Mouse (Mus musculus) liver, embryonic 15.5 days (tissue): ENCODE results near the gene Txnrd2. TPM values are rescaled to one million over a fixed set of nuclear protein-coding genes. Genes with fewer than 3 reads are reported as not detected.

Experiments used
- ATAC-seq: fragments of 200-750 bp; cut with Nextera tagmentation; 2 replicates; pipeline ENCODE4 v1.8.0; 2017; ENCODE audit warnings: moderate number of reproducible peaks, mild to moderate bottlenecking, moderate library complexity; ENCODE audit not compliant: insufficient read depth
- H3K27ac ChIP-seq: fragments of 300-500 bp; sonication (generic); replicated peaks from 2 replicates; pipeline ENCODE4 v1.5.1; 2015; ENCODE audit warnings: mild to moderate bottlenecking, inconsistent platforms
- H3K27me3 ChIP-seq: fragments of 300-500 bp; sonication (generic); 2 replicates; pipeline ENCODE4 v1.6.1; 2015; ENCODE audit warnings: mild to moderate bottlenecking, inconsistent platforms
- H3K36me3 ChIP-seq: fragments of 300-500 bp; sonication (generic); replicated peaks from 2 replicates; pipeline ENCODE4 v1.6.1; 2015; ENCODE audit warnings: moderate library complexity, mild to moderate bottlenecking, inconsistent platforms
- H3K4me1 ChIP-seq: fragments of 300-500 bp; sonication (generic); replicated peaks from 2 replicates; pipeline ENCODE4 v1.6.1; 2015; ENCODE audit warnings: inconsistent platforms
- H3K4me2 ChIP-seq: fragments of 300-500 bp; sonication (generic); 2 replicates; pipeline ENCODE4 v1.6.1; 2015; ENCODE audit warnings: moderate library complexity, mild to moderate bottlenecking, inconsistent platforms
- H3K4me3 ChIP-seq: fragments of 300-500 bp; sonication (generic); replicated peaks from 2 replicates; pipeline ENCODE4 v1.5.1; 2015; ENCODE audit warnings: mild to moderate bottlenecking, inconsistent platforms
- H3K9ac ChIP-seq: fragments of 300-500 bp; sonication (generic); 2 replicates; pipeline ENCODE4 v1.6.1; 2015; ENCODE audit warnings: moderate library complexity, mild to moderate bottlenecking, inconsistent platforms
- H3K9me3 ChIP-seq: fragments of 300-500 bp; sonication (generic); replicated peaks from 2 replicates; pipeline ENCODE4 v1.6.1; 2016; ENCODE audit warnings: inconsistent platforms
- WGBS: fragments of 180-500 bp; shearing (Covaris S2); methylation state at CpG from one replicate; pipeline ENCODE4 v1.1.7; 2015; ENCODE audit warnings: mixed read lengths; ENCODE audit not compliant: insufficient replicate concordance; 5-methylcytosine and 5-hydroxymethylcytosine counted together
- polyA plus RNA-seq: library from polyadenylated mRNA; unstranded; fragments of >200 nt; fragmentation: Nextera tagmentation; extraction: Ambion mirVana; gene quantifications from 2 replicates; pipeline ENCODE4 v1.2.1, GENCODE M21; 2015

Gene Txnrd2
- 101 and 114 TPM in 2 replicates for polyA plus RNA-seq

DNA sequence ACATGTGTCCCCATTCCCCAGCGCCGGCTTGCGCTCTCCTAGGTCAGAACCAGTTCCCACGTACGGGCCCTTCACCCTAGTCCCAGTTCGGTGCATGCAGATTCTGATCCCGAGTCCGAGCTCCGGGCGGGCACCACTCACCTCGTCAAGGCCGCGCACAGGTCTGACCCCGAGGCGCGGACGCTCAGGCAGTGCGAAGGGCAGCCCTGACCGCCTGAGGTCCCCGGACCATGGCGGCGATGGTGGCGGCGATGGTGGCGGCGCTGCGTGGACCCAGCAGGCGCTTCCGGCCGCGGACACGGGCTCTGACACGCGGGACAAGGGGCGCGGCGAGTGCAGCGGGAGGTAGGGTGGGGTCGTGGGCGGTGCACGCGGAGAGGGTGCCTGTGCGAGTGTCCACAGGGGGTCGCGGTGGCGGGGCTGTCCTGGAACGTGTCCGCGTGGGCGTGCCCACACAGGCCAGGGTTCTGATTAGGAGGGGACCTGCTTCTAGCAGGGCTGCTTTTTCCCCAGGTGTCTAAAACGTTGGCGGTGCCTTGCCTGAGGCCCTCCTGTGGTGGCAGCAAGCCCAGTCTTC, at the start of gene Txnrd2:
Gene Txnrd2, plus strand, starts transcription at position 170 of the 577 bp plus-strand sequence.
- H3K4me1 ChIP-seq: peaks cover 62% of the 10 kb centered on the region
- ATAC-seq: peak; percentile 57
- H3K4me2 ChIP-seq: peak within 1 kb of the TSS; percentile 84
- no peaks in the 10 kb centered on the region for H3K27me3 ChIP-seq
- peak within 1 kb of the TSS; percentile 92 for H3K9ac ChIP-seq
- under 1% methylated on average over 52 of the region's 52 CpGs for WGBS
- no peaks in the 10 kb centered on the region for H3K9me3 ChIP-seq
- peak within 1 kb of the TSS; percentile 95 for H3K27ac ChIP-seq
- peaks cover 32% of the 10 kb centered on the region for H3K36me3 ChIP-seq
- peak within 1 kb of the TSS; percentile 89 for H3K4me3 ChIP-seq

DNA sequence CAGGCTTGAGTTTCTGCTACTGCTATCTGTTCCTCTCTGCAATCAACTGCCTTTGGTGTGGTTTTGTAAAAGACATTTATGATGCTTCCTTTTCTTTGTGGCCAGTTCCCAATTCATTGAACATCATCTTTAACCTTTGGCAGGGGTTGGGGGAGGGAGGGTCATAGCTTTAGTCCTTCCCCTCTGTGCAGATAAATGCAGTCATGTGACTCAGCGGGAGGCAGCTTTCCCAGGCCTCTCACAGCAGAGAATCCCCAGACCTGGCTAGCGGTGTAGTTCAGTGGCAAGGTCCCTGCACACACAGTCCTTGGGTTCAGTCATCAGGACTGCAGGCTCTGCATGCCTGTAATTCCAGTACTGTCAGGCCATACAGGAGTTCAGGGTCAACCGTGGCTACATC, 49.0 kb upstream of the Txnrd2 start:
- H3K27me3 ChIP-seq: no peaks in the 10 kb centered on the region
- no peak overlapping the region for H3K9ac ChIP-seq
- 24% methylated on average over 3 of the region's 3 CpGs for WGBS
- no peaks in the 10 kb centered on the region for H3K9me3 ChIP-seq
- no peak overlapping the region for H3K4me3 ChIP-seq
- 0 out of 2 replicates have a peak overlapping the region, but pooled peaks have one; percentile 33 for H3K27ac ChIP-seq
- H3K4me2 ChIP-seq: no peak overlapping the region
- H3K36me3 ChIP-seq: no peaks in the 10 kb centered on the region
- peaks cover 20% of the 10 kb centered on the region for H3K4me1 ChIP-seq
- ATAC-seq: peak; percentile 61

DNA sequence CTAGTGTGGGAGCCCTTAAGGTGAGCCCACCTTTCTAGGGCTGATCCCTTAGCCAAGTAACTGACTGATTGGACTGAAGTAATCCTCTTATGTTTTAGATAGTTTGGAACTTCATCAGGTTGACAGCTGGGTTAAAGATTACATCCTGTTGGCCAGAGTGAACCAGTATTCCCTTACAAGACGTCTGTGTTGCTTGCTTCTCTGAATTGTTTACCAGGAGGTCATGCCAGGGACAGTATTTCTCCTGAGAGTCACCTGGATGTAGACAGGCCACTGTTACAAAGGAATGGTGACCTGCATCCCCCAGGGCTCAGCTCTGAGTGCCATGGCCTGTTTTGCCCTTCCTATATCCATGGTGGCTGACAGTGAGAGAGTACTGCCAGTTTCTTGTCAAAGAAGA, 47.7 kb upstream of the Txnrd2 start:
- Histone ChIP-seq H3K27me3 (no peaks in the 10 kb centered on the region), H3K9ac (no peak overlapping the region), H3K36me3 (no peaks in the 10 kb centered on the region), H3K4me2 (no peak overlapping the region), H3K27ac (0 out of 2 replicates have a peak overlapping the region, but pooled peaks have one; percentile 11), H3K4me3 (no peak overlapping the region), H3K4me1 (peaks cover 30% of the 10 kb centered on the region), H3K9me3 (no peaks in the 10 kb centered on the region)
- no peak for ATAC-seq
- 23% methylated on average over 1 of the region's 1 CpGs for WGBS

DNA sequence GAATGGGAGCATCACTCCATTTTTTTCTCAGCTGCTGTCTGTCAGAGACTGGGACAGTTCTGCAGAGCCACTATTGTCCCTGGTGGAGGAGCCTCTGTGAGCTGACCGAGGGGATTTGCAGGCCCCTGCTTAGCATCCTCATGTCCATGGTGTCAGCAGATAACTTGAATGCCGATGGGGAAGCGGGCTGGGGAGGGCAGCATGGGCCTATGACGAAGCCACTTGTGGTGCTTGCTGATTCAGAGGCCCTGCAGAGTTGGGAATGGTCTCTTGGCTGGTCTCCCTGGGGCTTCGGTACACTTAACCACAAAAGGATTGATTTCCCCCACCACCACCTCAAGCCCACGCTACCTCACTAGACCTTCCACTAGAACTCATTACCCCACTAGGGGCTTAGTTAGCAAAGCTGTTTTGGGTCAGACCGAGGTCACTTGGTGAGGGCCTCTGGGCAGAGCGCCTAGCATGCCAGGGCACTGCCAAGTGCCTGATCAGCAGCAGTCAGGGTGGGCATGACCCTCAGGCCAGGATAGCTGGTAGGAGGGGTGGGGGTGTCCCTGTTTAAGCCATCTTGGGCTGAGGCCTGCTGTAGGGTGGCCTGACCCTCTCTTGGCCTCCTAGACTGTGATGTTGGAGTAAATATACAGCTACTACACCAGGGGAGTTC, 46.7 kb upstream of the Txnrd2 start:
- no peaks in the 10 kb centered on the region for H3K36me3 ChIP-seq
- H3K9me3 ChIP-seq: no peaks in the 10 kb centered on the region
- 70% methylated on average over 8 of the region's 8 CpGs for whole genome bisulfite sequencing
- H3K4me2 ChIP-seq: no peak overlapping the region
- H3K27ac ChIP-seq: no peak overlapping the region
- peaks cover 39% of the 10 kb centered on the region for H3K4me1 ChIP-seq
- H3K9ac ChIP-seq: no peak overlapping the region
- H3K27me3 ChIP-seq: no peaks in the 10 kb centered on the region
- no peak overlapping the region for H3K4me3 ChIP-seq
- no peak for ATAC-seq

DNA sequence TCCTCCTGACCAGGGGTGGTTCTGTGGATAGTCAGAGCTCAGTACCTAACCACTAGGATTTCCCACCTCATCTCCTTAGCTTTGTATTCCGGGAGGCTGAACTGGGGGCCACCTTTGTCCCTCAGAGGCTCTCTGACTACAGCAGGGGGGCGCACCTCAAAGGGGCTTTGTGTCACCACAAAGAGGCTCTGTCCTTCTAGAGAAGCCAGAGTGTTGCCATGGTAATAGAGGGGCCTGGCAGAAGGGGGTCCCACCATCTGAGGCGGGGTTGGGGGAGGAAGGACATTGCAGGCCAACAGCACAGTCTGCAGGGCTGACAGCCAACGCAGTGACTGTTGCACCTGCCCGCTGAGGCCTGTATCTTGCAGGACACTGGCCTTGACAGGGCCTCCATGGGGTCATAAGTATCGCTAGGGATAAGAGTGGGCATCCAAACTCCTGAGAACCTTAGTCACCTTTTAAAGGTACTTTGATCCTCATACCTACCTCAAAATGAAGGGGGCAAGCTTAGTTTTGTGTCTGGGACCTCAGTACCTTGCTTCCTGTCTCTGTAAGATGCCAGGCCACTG, 45.6 kb upstream of the Txnrd2 start:
- ATAC-seq: no peak
- no peaks in the 10 kb centered on the region for H3K9me3 ChIP-seq
- WGBS: 63% methylated on average over 6 of the region's 6 CpGs

DNA sequence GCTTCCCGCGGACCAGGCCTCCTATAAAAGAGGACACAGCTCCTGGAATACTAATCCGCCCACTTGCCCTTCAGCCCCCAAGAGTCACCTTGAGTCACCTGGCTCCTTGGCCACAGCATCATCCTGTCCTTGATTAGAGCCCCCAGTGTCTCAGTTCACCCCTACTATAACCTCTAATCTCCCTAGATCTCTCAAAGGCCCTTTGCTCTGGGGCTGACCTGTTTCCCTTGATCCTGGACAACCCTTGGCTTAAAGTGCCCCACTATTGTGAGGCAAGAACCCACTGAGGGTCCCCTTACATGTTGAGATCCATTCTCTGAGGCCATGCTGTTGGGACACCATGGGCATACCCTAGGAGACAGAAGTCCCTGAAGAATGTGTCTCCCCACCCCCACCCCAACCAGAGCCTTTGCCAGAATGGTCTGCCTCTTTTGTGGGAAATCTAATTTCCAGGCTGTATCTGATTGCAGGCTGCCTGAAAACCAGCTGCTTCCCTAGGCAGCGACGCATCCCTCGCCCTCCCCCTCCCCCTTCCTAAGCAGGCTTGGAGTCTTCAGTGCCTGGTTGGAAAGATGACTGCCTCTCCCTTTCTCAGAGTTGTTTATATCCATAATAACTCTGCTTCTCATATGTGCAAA, 44.4 kb upstream of the Txnrd2 start:
- Histone ChIP-seq H3K27me3 (no peaks in the 10 kb centered on the region), H3K36me3 (no peaks in the 10 kb centered on the region), H3K9me3 (no peaks in the 10 kb centered on the region), H3K9ac (no peak overlapping the region), H3K4me3 (no peak overlapping the region), H3K27ac (no peak overlapping the region), H3K4me2 (no peak overlapping the region), H3K4me1 (peaks cover 47% of the 10 kb centered on the region)
- 64% methylated on average over 6 of the region's 6 CpGs for WGBS
- ATAC-seq: no peak

More for the DNA sequence above, 45.6 kb upstream of the Txnrd2 start:
- Histone ChIP-seq H3K4me2 (no peak overlapping the region), H3K4me1 (peaks cover 42% of the 10 kb centered on the region), H3K4me3 (no peak overlapping the region), H3K9ac (no peak overlapping the region), H3K36me3 (no peaks in the 10 kb centered on the region), H3K27me3 (no peaks in the 10 kb centered on the region), H3K27ac (no peak overlapping the region)

DNA sequence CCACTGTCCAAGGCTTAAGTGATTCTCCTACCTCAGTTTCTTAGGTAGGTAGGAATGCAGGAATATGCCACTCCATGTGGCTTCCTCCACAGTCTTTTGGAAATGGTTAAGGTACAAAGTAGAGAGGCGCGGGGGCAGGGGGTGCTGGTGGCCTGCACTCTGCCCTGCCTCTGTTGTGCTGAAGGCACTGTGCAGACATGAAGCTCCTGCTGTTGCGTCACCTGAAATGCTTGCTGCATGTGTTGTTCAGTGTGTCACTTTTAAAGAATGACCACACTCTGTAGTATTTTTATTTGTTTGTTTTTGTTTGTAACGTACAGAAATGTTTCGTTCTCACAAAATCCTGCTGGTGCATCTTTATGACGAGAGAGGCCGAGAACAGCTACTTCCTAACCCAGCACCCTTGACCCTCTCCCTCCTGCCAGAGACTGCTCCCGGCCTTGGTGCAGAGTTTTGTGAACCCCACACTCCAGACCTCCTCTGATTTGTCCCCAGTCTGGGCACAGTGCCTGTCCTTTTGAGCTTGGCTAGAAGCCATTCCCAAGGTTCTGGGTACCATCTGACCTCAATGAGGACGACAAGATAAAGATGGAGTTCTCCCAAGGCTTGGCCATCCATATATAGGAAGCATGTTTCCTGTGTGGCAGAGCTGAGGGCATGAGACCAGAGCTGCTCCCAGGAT, 43.0 kb upstream of the Txnrd2 start:
- H3K27me3 ChIP-seq: no peaks in the 10 kb centered on the region
- no peak overlapping the region for H3K9ac ChIP-seq
- 0 out of 2 replicates have a peak overlapping the region, but pooled peaks have one; percentile 33 for H3K27ac ChIP-seq
- 0 out of 2 replicates have a peak, but pooled peaks have one; percentile 29 for ATAC-seq
- H3K4me3 ChIP-seq: no peak overlapping the region
- H3K36me3 ChIP-seq: no peaks in the 10 kb centered on the region
- H3K4me1 ChIP-seq: peaks cover 49% of the 10 kb centered on the region
- no peaks in the 10 kb centered on the region for H3K9me3 ChIP-seq
- 75% methylated on average over 9 of the region's 9 CpGs for WGBS
- H3K4me2 ChIP-seq: no peak overlapping the region

DNA sequence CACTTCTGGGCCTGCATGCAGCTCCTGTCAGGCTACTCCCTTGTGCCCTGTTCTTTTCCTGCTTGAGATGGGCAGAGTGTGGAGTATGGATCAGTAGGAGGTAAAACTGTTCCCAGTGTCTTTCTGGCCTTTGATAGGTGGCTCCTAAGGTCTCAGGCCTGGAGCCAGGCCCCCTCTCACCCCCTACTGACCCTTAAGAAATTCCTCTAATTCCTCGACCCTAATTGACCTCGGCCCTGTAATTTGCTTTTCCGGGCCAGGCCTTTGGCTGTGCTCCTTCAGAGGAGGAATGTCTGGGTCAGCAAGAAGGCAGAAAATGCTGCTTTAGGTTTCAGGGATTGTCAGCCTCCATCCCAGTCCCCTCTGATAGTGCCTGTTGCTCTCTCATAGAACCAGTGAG, 42.4 kb upstream of the Txnrd2 start:
- ATAC-seq: no peak
- Histone ChIP-seq H3K36me3 (no peaks in the 10 kb centered on the region), H3K4me3 (no peak overlapping the region), H3K9ac (no peak overlapping the region), H3K4me1 (peaks cover 54% of the 10 kb centered on the region), H3K9me3 (no peaks in the 10 kb centered on the region), H3K27me3 (no peaks in the 10 kb centered on the region), H3K4me2 (no peak overlapping the region), H3K27ac (no peak overlapping the region)
- WGBS: 55% methylated on average over 3 of the region's 3 CpGs

DNA sequence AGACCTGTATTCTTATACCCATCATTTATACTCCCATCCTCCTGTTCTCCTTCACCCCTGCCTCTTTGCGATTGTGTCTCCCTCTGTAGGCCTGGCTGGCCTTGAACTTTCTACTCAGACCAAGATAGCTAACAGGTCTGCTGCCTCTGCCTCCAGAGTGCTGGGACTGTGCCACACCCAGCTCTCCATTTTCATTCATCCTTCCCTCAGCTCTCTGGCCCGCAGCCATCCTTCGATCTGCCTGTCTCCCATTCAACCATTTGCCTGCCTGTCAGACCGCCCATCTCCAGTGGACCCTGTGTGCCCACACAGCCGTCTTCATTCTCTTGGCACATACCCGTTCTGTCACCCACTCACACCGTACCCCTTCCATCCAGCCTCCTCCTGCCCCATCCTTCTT, 42.0 kb upstream of the Txnrd2 start:
- ATAC-seq: no peak
- Histone ChIP-seq H3K36me3 (no peaks in the 10 kb centered on the region), H3K9me3 (no peaks in the 10 kb centered on the region), H3K4me1 (peaks cover 58% of the 10 kb centered on the region), H3K4me2 (no peak overlapping the region), H3K27ac (no peak overlapping the region; the same call in 1 of the 2 replicates), H3K27me3 (no peaks in the 10 kb centered on the region), H3K4me3 (no peak overlapping the region), H3K9ac (no peak overlapping the region)
- 72% methylated on average over 7 of the region's 7 CpGs for WGBS

DNA sequence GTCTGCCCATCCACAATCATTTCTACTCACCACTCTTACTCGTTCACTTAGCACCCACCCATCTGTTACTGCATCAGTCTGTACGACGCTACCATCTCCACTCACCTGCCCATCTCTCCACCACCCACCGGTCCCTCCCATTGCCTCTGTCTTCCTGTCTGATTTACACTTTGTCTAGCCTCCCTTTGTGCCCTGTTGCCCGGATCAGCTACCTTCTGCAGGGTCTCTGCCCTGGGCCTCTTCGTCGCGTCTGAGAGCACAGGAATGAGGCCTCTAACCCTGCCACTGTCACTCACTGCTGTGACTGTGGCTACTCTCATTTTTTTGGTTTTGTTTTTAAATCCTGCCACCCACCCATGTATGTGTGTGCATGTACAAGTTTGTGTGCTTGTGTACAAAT, 41.5 kb upstream of the Txnrd2 start:
- Histone ChIP-seq H3K27me3 (no peaks in the 10 kb centered on the region), H3K4me1 (peaks cover 63% of the 10 kb centered on the region), H3K9me3 (no peaks in the 10 kb centered on the region), H3K36me3 (no peaks in the 10 kb centered on the region), H3K9ac (no peak overlapping the region), H3K4me3 (no peak overlapping the region), H3K4me2 (no peak overlapping the region), H3K27ac (no peak overlapping the region)
- 83% methylated on average over 8 of the region's 8 CpGs for WGBS
- ATAC-seq: no peak

DNA sequence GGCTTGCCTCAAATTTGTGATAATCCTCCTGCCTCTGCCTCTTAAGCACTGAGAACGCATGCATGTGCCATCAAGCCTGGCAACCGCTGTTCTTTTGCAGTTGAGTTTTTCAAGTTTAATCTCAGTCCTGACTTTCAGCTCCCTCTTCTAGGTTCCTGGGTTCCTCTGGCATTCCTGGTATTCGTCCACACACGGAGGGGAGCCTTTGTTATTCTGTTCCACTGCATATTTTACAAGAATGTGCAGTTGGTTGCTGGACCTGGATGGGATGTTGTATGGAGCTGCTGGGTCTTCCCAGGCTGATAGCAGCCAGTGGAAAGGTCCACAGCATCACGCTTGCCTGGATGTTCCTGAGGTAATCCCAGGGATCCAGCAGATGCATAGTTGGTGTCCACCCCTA, 40.8 kb upstream of the Txnrd2 start:
- 82% methylated on average over 5 of the region's 5 CpGs for WGBS
- no peak for ATAC-seq
- Histone ChIP-seq H3K4me2 (no peak overlapping the region), H3K4me1 (peaks cover 70% of the 10 kb centered on the region), H3K9ac (no peak overlapping the region), H3K27me3 (no peaks in the 10 kb centered on the region), H3K4me3 (no peak overlapping the region), H3K27ac (no peak overlapping the region), H3K9me3 (no peaks in the 10 kb centered on the region), H3K36me3 (no peaks in the 10 kb centered on the region)
